Mouse (Mus musculus): ENCODE measurements around the gene Zp3. TPM values are rescaled to one million over a fixed set of nuclear protein-coding genes. Genes with fewer than 3 reads are reported as not detected.

Zp3 gene
- polyA plus RNA-seq, 2 experiments from 2014 or later = not detected

DNA sequence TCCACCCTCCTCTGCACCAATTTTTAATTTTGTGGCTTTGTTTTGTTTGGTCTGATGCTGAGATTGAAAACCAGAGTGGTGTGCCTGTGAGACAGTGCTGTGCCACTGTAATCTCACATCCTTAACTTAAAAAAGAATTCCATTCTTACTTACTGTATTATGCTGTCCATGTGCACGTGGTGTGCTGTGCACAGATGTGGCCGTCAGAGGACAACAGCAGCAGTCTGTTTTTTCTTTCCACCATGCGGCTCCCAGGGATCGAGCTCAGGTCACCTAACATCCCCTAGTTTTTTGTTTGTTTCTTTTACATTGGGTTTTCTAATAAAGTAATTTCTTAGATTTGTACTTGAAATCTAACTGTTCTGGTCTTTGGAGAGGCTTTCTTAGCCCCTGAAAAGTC is 24.6 kb downstream of the Zp3 start:
- ATAC-seq = no peak

DNA sequence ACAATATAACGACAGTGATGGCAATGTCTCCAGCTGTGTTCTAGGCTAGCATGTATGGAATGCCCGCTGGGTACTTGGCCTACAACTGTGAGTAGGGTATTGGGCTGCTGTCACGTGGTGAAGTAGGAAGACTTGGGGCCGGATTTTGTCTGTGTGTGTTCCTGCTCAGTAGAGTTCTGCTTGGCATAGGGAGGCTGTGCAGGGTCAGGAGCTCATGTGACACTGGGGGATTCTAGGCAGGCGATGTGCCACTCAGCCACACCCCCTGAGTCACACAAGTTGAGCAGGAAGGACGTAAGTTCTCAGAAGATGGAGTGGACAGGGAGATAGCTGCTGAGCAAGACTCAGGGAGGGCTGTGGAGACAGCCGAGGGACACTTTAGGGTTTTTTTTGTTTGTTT is 27.8 kb downstream of the Zp3 start:
- ATAC-seq = no peak

DNA sequence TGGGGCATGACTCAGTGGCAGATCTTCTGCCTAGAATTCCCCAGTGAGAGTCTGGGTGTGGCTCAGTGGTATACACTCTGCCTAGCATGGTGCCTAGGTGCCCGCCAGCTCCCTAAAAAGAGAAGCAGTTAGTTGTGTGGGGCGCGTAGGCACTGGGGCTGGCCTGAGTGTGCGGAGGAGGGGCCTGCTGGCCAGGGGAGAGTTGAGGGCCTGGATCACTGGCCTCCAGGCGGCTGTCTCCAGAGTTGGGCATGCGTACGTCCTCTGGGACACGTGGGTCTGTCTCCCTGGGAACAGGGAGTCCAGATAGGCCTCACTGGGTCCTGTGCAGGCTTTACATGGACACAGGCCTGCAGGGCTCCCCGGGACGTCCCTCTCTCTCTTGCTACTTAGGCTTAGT is 35.0 kb downstream of the Zp3 start:
- ATAC-seq = no peak

DNA sequence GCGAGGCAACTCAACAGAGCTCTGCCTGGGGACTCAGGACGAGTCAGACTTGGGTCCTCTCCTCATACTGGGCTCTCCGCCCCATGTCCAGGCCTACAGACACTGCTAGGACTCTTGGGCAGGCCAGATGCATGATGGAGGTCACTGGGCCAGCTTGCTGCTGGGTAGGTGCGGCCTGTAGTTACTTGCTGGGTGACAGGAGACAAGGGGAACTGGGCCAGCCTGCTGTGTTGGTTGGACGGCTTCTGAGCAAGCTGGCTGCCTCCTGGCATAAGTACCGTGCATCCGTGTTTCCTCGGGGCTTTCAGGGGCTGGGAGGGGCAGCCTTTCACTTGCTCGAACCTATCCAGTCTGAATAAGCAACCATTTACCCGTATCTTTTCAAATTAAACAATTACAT is 35.7 kb downstream of the Zp3 start:
- ATAC-seq = no peak

- no peak for ATAC-seq
Measured at GRCm38 (mm10) chr5:136016014-136016876, 36.3 kb downstream of the Zp3 start.

DNA sequence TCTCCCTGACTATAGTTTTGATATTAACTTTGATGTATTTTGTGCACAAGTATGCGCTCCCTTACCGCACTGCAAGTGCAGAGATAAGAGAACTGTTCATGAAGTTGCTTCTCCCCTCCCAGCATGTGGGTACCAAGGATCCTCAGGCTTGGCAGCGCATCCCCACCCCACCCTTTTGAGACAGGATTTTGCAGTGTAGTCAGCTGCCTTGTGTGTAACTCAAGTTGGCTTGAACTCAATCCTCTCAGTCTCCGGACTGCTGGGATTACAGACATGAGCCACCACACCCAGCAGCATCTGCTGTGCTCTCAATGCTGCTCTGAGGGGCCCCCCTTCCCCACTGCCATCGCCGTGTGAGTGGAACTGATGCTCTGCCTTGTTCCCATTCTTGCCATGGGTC is 37.4 kb downstream of the Zp3 start:
- ATAC-seq = no peak

DNA sequence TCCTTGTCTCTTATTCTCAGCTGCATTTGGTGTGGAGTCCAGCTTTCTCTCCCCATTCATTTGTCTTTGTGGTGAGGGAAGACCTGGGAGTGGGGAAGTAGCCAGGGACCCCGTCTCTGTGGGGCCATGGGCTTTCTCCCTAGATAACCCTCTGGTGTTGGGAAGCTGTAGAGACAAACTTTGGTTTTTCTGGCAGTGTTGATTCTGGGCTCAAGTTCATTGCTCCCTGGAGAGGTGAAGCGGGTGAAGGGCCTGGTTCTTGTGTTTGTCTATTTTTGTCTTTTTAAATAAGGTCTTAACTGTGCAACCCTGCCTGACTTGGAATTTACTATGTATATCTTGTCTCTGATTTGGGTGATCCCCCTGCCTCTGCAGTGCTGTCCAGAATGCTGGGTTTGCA is 38.8 kb downstream of the Zp3 start:
- no peak for ATAC-seq

GRCm38 (mm10) chr5:136019907-136020306 is 40.0 kb downstream of the Zp3 start:
- ATAC-seq = no peak

DNA sequence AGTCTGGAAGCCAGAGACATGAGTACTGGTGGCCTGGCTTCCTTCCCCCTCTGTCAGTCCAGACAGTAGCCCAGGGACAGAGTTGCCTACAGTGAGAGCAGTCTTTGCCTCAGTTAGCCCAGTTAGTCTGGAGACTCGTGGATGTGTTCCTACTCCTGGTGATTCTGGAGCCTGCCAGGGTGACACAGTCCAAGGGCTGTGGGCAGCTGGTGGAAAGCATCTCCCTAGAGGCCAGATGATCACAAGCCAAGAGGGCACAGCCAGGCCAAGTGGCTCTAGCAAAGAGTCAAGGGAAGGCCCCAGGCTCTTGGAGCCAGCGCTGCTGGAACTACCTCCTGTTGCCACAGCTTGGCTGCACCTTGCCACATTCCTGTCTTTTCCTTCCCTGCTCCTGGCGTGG is 45.8 kb downstream of the Zp3 start:
- no peak for ATAC-seq

- no peak for ATAC-seq
Measured at GRCm38 (mm10) chr5:136026859-136027258, 47.0 kb downstream of the Zp3 start.

- no peak for ATAC-seq
Measured at GRCm38 (mm10) chr5:136027612-136028311, 47.9 kb downstream of the Zp3 start.

- ATAC-seq = no peak
Measured at GRCm38 (mm10) chr5:136034868-136035267, 55.0 kb downstream of the Zp3 start.

DNA sequence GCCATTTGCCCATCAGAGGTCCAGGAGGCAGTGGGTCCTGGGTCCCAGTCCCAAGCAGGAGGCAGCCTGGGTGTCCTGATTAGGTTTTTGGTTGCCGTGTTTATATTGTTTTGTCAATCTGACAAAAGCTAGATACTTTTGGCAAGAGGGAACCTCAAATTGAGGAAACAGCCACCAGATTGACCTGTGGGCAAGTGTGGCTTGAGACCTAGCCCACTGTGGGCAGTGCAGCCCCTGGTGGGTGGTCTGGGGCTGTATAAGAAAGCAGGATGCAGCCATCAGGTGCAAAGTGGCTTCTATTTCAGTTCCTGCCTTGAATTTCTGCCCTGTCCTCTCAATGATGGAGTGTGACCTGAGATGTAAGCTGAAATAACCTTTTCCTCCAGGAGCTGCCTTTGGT is 55.4 kb downstream of the Zp3 start:
- no peak for ATAC-seq

- ATAC-seq = no peak
Measured at GRCm38 (mm10) chr5:136036667-136037066, 56.8 kb downstream of the Zp3 start.

Other genes with a start within 250 kb of the Zp3 start
- 10 to 100 TPM; 41.4 to 47.0 TPM for gene Tmem120a, start 235.7 kb upstream of the Zp3 start, polyA plus RNA-seq (2017; shearing (Covaris generic))
- under 1 TPM in 1 of 2 experiments, not detected in 1; 0.95 TPM for gene Styxl1, start 201.7 kb upstream of the Zp3 start, polyA plus RNA-seq (2017; shearing (Covaris generic))
- gene Mdh2, start 201.6 kb upstream of the Zp3 start, polyA plus RNA-seq (2017; shearing (Covaris generic)) = 100 to 1,000 TPM; 625 to 710 TPM
- not detected for gene Srrm3, start 173.2 kb upstream of the Zp3 start, polyA plus RNA-seq (2017; shearing (Covaris generic))
- not detected for gene Hspb1, start 92.2 kb upstream of the Zp3 start, polyA plus RNA-seq (2017; shearing (Covaris generic))
- 10 to 100 TPM; 34.1 to 56.7 TPM for gene Ywhag, start 45.5 kb upstream of the Zp3 start, polyA plus RNA-seq (2017; shearing (Covaris generic))
- 1 to 10 TPM; 1.7 to 2.4 TPM for gene Ssc4d, start 5.6 kb upstream of the Zp3 start, polyA plus RNA-seq (2017; shearing (Covaris generic))
- gene Dtx2, start 14.7 kb downstream of the Zp3 start, polyA plus RNA-seq (2017; shearing (Covaris generic)) = 10 to 100 TPM; 10.6 to 13.8 TPM
- gene Upk3b, start 58.4 kb downstream of the Zp3 start, polyA plus RNA-seq (2017; shearing (Covaris generic)) = not detected
- gene Upk3bl, start 74.4 kb downstream of the Zp3 start, polyA plus RNA-seq (2017; shearing (Covaris generic)) = not detected
- gene Rasa4, start 103.8 kb downstream of the Zp3 start, polyA plus RNA-seq (2017; shearing (Covaris generic)) = 1 to 10 TPM; 1.8 to 2.2 TPM
- gene Polr2j, start 136.5 kb downstream of the Zp3 start, polyA plus RNA-seq (2017; shearing (Covaris generic)) = 100 to 1,000 TPM; 124 to 138 TPM
- gene Lrwd1, start 156.0 kb downstream of the Zp3 start, polyA plus RNA-seq (2017; shearing (Covaris generic)) = 10 to 100 TPM; 31.7 to 35.3 TPM
- 10 to 100 TPM; 49.3 to 56.2 TPM for gene Alkbh4, start 156.0 kb downstream of the Zp3 start, polyA plus RNA-seq (2017; shearing (Covaris generic))
- gene Orai2, start 190.6 kb downstream of the Zp3 start, polyA plus RNA-seq (2017; shearing (Covaris generic)) = 10 to 100 TPM; 62.2 to 74.1 TPM
- gene Prkrip1, start 218.9 kb downstream of the Zp3 start, polyA plus RNA-seq (2017; shearing (Covaris generic)) = 10 to 100 TPM; 45.0 to 50.4 TPM

Measured in activated CD4-positive, CD25-positive, alpha-beta regulatory T cell, adult 4 months (primary cell).